15 mouse cellular contexts compared by ENCODE assay signal in genomic region chr5:129393606-129394255, GRCm38 (mm10).
DNase-seq lines count a peak whose midpoint lies in the region; ATAC-seq lines count a peak whose summit lies in the region.
"Had no signal": no experiment of that assay in that cellular context is flagged by ENCODE, and none has a peak within 500 bp of the region (broad histone marks: within the 10 kb centered on the region; RNA-seq: fewer than 3 reads in every experiment).

No protein-coding gene starts in this region.

- H3K9ac ChIP-seq in forebrain, embryonic 16.5 days (replicated peaks; ENCODE audit: low read depth, low read length): no peak overlapping the region
- no peak overlapping the region for H3K9ac ChIP-seq in forebrain, embryonic 11.5 days (ENCODE audit: low read length)

- H3K27ac ChIP-seq in forebrain, embryonic 16.5 days (ENCODE audit: low read length): peak overlapping the region; percentile 6
- no peak overlapping the region for H3K27ac ChIP-seq in forebrain, embryonic 11.5 days (ENCODE audit: low read depth, low read length)
- H3K27ac ChIP-seq: hindbrain, postnatal 0 days had no signal

- ATAC-seq in forebrain, embryonic 16.5 days: no peak
- no peak for ATAC-seq in forebrain, embryonic 11.5 days (replicated peaks; ENCODE audit: low FRiP score)
- ATAC-seq: hindbrain, postnatal 0 days had no signal

- 65% methylated on average over 9 of the region's 9 CpGs for WGBS in forebrain, embryonic 16.5 days
- WGBS in forebrain, embryonic 11.5 days: 85% methylated on average over 9 of the region's 9 CpGs

- H3K4me2 ChIP-seq in forebrain, embryonic 16.5 days (ENCODE audit: low read length): no peak overlapping the region
- H3K4me2 ChIP-seq in forebrain, embryonic 11.5 days (ENCODE audit: low read depth, low read length, severe bottlenecking): no peak overlapping the region
- H3K4me2 ChIP-seq: heart, embryonic 11.5 days had no signal

- H3K4me3 ChIP-seq in forebrain, embryonic 16.5 days (replicated peaks; ENCODE audit: low read length): no peak overlapping the region
- no peak overlapping the region for H3K4me3 ChIP-seq in forebrain, embryonic 11.5 days (ENCODE audit: low read depth, low read length)

- intact Hi-C loops in gastrocnemius, postnatal 14 days (cut with DNase I; ENCODE audit: low total_unique reads): no loop called here

- no peaks in the 10 kb centered on the region for H3K27me3 ChIP-seq in forebrain, embryonic 16.5 days (replicated peaks; ENCODE audit: control insufficient read depth, insufficient read depth, low read length)
- H3K27me3 ChIP-seq in forebrain, embryonic 11.5 days (ENCODE audit: control insufficient read depth, insufficient read depth, low read length): no peaks in the 10 kb centered on the region

- no peaks in the 10 kb centered on the region for H3K36me3 ChIP-seq in forebrain, embryonic 16.5 days (ENCODE audit: control insufficient read depth, insufficient read depth)
- H3K36me3 ChIP-seq in forebrain, embryonic 11.5 days (ENCODE audit: control insufficient read depth, insufficient read depth, low read length): no peaks in the 10 kb centered on the region
- H3K36me3 ChIP-seq: G1E had no signal

- no peak for DNase-seq in forebrain, embryonic 11.5 days (ENCODE audit: low spot score)
- DNase-seq in right cerebral cortex, adult 18-20 months: peak; percentile 54
- DNase-seq in right cerebral cortex, postnatal 4 days: no peak
- DNase-seq in cerebellum, adult 9-11 months: peak; percentile 88
- DNase-seq in heart, adult 9 months (ENCODE audit: low spot score in 2 of 2): no peak
- DNase-seq in gastrocnemius, postnatal 14 days: no peak
- DNase-seq in retina, embryonic 14.5 days (ENCODE audit: low spot score): no peak
- DNase-seq: embryo, embryonic 11 days; heart, postnatal 36 days; kidney, adult 8-10 months; thymus, adult 18-20 months had no signal

- peaks cover 16% of the 10 kb centered on the region for H3K4me1 ChIP-seq in forebrain, embryonic 16.5 days (replicated peaks; ENCODE audit: control insufficient read depth, insufficient read depth, low read length)
- no peaks in the 10 kb centered on the region for H3K4me1 ChIP-seq in forebrain, embryonic 11.5 days (replicated peaks; ENCODE audit: control insufficient read depth, insufficient read depth, low read length)

- H3K9me3 ChIP-seq in forebrain, embryonic 16.5 days (ENCODE audit: control insufficient read depth, low read length): no peaks in the 10 kb centered on the region
- no peaks in the 10 kb centered on the region for H3K9me3 ChIP-seq in forebrain, embryonic 11.5 days (ENCODE audit: control insufficient read depth, low read length)

Comparison
In these comparisons a context has a peak if more than half of its experiments do, and no peak if none do; other contexts are left out.
1. DNase-seq: peak in right cerebral cortex, adult 18-20 months (single experiment) and cerebellum, adult 9-11 months (single experiment); none in forebrain, embryonic 11.5 days (single experiment), right cerebral cortex, postnatal 4 days (single experiment), heart, adult 9 months (0 of 2), gastrocnemius, postnatal 14 days (single experiment) and retina, embryonic 14.5 days (single experiment).